Mouse (Mus musculus) myocyte (in vitro differentiated cells): ENCODE results near the gene Ptprg.

Experiments
- CEBPB ChIP-seq: IDR thresholded peaks from 2 replicates; pipeline ENCODE4 v1.6.1; 2011; ENCODE audit warnings: mild to moderate bottlenecking, moderate library complexity; ENCODE audit not compliant: poor library complexity, insufficient read depth, severe bottlenecking
- MAX ChIP-seq: IDR thresholded peaks from one replicate; pipeline ENCODE4 v1.6.1; 2011; ENCODE audit warnings: low read depth, mild to moderate bottlenecking, control low read depth
- POLR2A ChIP-seq: IDR thresholded peaks from one replicate; pipeline ENCODE4 v1.6.1; 2011; ENCODE audit warnings: low read depth, mild to moderate bottlenecking, control low read depth, moderate library complexity; ENCODE audit not compliant: insufficient read length
- TCF12 ChIP-seq: IDR thresholded peaks from one replicate; pipeline ENCODE4 v1.6.1; 2011; ENCODE audit warnings: mild to moderate bottlenecking, control low read depth; ENCODE audit not compliant: poor library complexity, insufficient read depth, severe bottlenecking

DNA sequence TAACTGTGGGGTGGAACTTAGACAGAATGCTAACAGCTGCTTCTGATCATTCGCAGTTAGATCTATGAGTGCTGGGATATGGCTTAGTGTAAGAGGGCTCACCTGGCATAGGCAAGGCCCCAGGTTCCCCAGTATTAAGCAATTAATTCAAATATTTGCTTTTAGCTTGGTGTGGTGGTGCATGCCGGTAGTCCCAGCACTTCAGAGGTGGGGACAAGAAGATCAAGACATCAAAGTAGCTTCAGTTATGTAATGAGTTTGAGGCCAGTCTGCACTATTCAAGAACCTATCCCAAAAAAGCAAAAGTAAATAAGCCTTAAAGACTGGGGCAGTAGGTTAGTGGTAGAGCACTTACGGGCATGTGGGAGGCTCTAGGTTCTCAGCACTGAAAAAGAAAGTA lies 30.3 kb upstream of the Ptprg start:
- TF ChIP-seq POLR2A, result no peak
- no peak for TF ChIP-seq TCF12
- no peak for TF ChIP-seq MAX
- no peak for TF ChIP-seq CEBPB
